Mouse (Mus musculus): ENCODE data around the gene Tlk2. TPM values are rescaled to one million over a fixed set of nuclear protein-coding genes. Genes with fewer than 3 reads are reported as not detected.

The Tlk2 gene
- polyA plus RNA-seq, 1 experiment from 2014 or later = 23.0 TPM

GRCm38 (mm10) chr11:105155915-105156314, 22.7 kb upstream of the Tlk2 start:
- Histone ChIP-seq H3K4me2 (ENCODE audit: low read length) (no peak overlapping the region), H3K4me3 (ENCODE audit: low read depth, low read length) (no peak overlapping the region), H3K9ac (ENCODE audit: low read length) (no peak overlapping the region), H3K9me3 (ENCODE audit: control insufficient read depth, low read length) (no peaks in the 10 kb centered on the region), H3K4me1 (replicated peaks; ENCODE audit: control insufficient read depth, insufficient read depth, low read length) (peaks cover 7% of the 10 kb centered on the region), H3K27me3 (replicated peaks; ENCODE audit: control insufficient read depth, insufficient read depth, low read length) (0 out of 2 replicates have a peak, but pooled peaks cover under 1% of the 10 kb centered on the region), H3K36me3 (ENCODE audit: control insufficient read depth, insufficient read depth, low read length) (no peaks in the 10 kb centered on the region), H3K27ac (ENCODE audit: low read depth) (no peak overlapping the region)
- WGBS = 72% methylated on average over 4 of the region's 4 CpGs
- DNase-seq (ENCODE audit: low spot score) (no peak), ATAC-seq (replicated peaks; ENCODE audit: low FRiP score, low TSS enrichment, low read depth) (no peak)

DNA sequence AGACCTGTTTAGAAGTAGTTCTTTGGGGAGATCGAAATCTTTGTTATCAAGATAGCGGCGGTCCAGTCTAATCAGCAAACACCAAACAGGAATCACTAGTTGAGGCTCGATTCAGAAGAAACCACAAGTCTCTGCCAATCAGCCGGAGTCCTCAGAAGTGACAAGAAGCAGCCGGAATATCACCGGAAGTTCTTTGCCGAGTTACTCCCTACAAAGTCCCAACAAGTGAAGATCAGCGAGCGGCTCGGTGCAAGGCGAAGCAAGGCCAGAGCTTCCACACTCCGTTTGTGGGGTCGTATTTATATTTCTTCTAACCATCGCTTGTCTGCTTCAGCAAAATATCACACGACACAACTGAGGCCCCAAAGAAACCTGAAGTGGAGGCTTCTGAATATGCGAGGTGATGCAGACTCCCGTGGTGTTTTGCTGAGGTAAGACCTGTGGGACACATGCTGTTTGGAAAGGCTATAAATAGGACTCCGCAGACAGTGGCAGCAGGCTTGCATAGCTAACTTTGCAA, 21.8 kb upstream of the Tlk2 start:
- Histone ChIP-seq H3K36me3 (ENCODE audit: control insufficient read depth, insufficient read depth, low read length) (no peaks in the 10 kb centered on the region), H3K9me3 (ENCODE audit: control insufficient read depth, low read length) (no peaks in the 10 kb centered on the region), H3K4me3 (ENCODE audit: low read depth, low read length) (no peak overlapping the region), H3K27me3 (replicated peaks; ENCODE audit: control insufficient read depth, insufficient read depth, low read length) (no peaks in the 10 kb centered on the region), H3K9ac (ENCODE audit: low read length) (no peak overlapping the region), H3K4me1 (replicated peaks; ENCODE audit: control insufficient read depth, insufficient read depth, low read length) (peaks cover 7% of the 10 kb centered on the region), H3K4me2 (ENCODE audit: low read length) (no peak overlapping the region), H3K27ac (ENCODE audit: low read depth) (no peak overlapping the region)
- no peak for ATAC-seq (replicated peaks; ENCODE audit: low FRiP score, low TSS enrichment, low read depth)
- WGBS = 83% methylated on average over 19 of the region's 19 CpGs
- DNase-seq (ENCODE audit: low spot score) = no peak

- Histone ChIP-seq H3K4me3 (ENCODE audit: low read depth, low read length) (no peak overlapping the region), H3K9ac (ENCODE audit: low read length) (no peak overlapping the region), H3K4me1 (replicated peaks; ENCODE audit: control insufficient read depth, insufficient read depth, low read length) (peaks cover 6% of the 10 kb centered on the region), H3K9me3 (ENCODE audit: control insufficient read depth, low read length) (peaks cover 8% of the 10 kb centered on the region; the same call in 1 of the 2 replicates), H3K27me3 (replicated peaks; ENCODE audit: control insufficient read depth, insufficient read depth, low read length) (no peaks in the 10 kb centered on the region), H3K27ac (ENCODE audit: low read depth) (no peak overlapping the region), H3K4me2 (ENCODE audit: low read length) (no peak overlapping the region), H3K36me3 (ENCODE audit: control insufficient read depth, insufficient read depth, low read length) (no peaks in the 10 kb centered on the region)
- DNase-seq (ENCODE audit: low spot score) (no peak), ATAC-seq (replicated peaks; ENCODE audit: low FRiP score, low TSS enrichment, low read depth) (no peak)
Observed at GRCm38 (mm10) chr11:105158047-105158446, 20.6 kb upstream of the Tlk2 start.

GRCm38 (mm10) chr11:105159673-105160360, 18.8 kb upstream of the Tlk2 start:
- Histone ChIP-seq H3K27me3 (replicated peaks; ENCODE audit: control insufficient read depth, insufficient read depth, low read length) (no peaks in the 10 kb centered on the region), H3K9ac (ENCODE audit: low read length) (no peak overlapping the region), H3K4me2 (ENCODE audit: low read length) (no peak overlapping the region), H3K36me3 (ENCODE audit: control insufficient read depth, insufficient read depth, low read length) (no peaks in the 10 kb centered on the region), H3K9me3 (ENCODE audit: control insufficient read depth, low read length) (peaks cover 13% of the 10 kb centered on the region), H3K4me1 (replicated peaks; ENCODE audit: control insufficient read depth, insufficient read depth, low read length) (no peaks in the 10 kb centered on the region), H3K27ac (ENCODE audit: low read depth) (no peak overlapping the region), H3K4me3 (ENCODE audit: low read depth, low read length) (no peak overlapping the region)
- no peak for ATAC-seq (replicated peaks; ENCODE audit: low FRiP score, low TSS enrichment, low read depth)
- 57% methylated on average over 6 of the region's 6 CpGs for WGBS
- no peak for DNase-seq (ENCODE audit: low spot score)

GRCm38 (mm10) chr11:105161411-105161810, 17.2 kb upstream of the Tlk2 start:
- H3K4me2 ChIP-seq (ENCODE audit: low read length) = no peak overlapping the region
- H3K9ac ChIP-seq (ENCODE audit: low read length) = no peak overlapping the region
- H3K4me1 ChIP-seq (replicated peaks; ENCODE audit: control insufficient read depth, insufficient read depth, low read length) = no peaks in the 10 kb centered on the region
- DNase-seq (ENCODE audit: low spot score) = no peak
- H3K27me3 ChIP-seq (replicated peaks; ENCODE audit: control insufficient read depth, insufficient read depth, low read length) = no peaks in the 10 kb centered on the region
- peaks cover 21% of the 10 kb centered on the region for H3K9me3 ChIP-seq (ENCODE audit: control insufficient read depth, low read length)
- H3K4me3 ChIP-seq (ENCODE audit: low read depth, low read length) = no peak overlapping the region
- WGBS = 85% methylated on average over 2 of the region's 2 CpGs
- H3K27ac ChIP-seq (ENCODE audit: low read depth) = no peak overlapping the region
- no peaks in the 10 kb centered on the region for H3K36me3 ChIP-seq (ENCODE audit: control insufficient read depth, insufficient read depth, low read length)
- ATAC-seq (replicated peaks; ENCODE audit: low FRiP score, low TSS enrichment, low read depth) = no peak

DNA sequence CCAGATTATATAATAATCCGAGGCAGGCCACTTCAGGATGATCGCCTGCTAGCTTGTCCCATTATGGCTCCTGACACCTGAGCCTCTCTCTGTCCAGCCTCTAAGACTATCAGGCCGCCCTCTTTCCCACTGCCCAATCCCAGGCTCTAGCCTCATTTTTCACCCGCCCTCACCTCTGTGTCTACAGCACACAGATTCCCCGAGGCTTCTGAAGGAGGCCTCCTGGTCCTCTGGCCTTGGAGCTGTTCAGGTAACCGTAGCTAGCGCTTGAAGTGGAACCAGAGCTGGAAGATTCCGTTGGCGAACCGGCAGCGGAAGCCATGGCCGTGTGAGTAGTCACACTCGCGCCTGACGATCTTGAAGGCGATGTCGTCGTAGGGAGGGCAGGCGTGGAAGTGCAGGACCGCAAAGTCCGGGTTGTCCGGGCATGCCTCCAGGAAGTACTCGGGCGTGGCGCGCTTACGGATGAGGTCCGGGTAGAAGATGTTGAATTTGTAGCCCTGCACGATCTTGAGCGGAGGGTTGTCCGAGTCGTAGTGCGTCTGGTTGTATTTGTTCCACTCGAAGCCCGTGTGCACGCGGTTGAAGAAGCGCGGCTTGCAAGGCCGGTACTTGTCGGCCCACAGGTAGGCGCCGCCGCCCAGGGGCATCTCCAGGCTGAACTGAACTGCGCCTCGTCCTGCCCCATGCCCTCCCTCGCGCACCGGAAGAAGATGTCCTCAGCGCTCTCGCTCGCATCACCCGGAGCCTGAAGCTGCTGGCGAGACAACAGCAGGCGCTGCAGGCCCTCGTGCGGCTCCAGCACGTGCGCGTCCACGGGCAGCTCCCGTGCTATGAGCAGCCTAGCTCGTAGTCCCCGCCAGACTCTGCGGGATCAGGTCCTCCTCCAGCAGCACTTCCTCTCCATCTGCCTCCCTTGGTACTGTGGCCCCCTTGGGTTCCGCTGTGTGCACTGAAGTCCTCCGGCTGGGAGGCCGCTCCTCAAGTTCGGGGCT, 13.8 kb upstream of the Tlk2 start:
- no peak overlapping the region for H3K4me2 ChIP-seq (ENCODE audit: low read length)
- no peak for DNase-seq (ENCODE audit: low spot score)
- no peaks in the 10 kb centered on the region for H3K4me1 ChIP-seq (replicated peaks; ENCODE audit: control insufficient read depth, insufficient read depth, low read length)
- H3K4me3 ChIP-seq (ENCODE audit: low read depth, low read length) = no peak overlapping the region
- no peaks in the 10 kb centered on the region for H3K36me3 ChIP-seq (ENCODE audit: control insufficient read depth, insufficient read depth, low read length)
- peaks cover 21% of the 10 kb centered on the region for H3K9me3 ChIP-seq (ENCODE audit: control insufficient read depth, low read length)
- no peak overlapping the region for H3K27ac ChIP-seq (ENCODE audit: low read depth)
- ATAC-seq (replicated peaks; ENCODE audit: low FRiP score, low TSS enrichment, low read depth) = no peak
- WGBS = 76% methylated on average over 69 of the region's 69 CpGs
- H3K27me3 ChIP-seq (replicated peaks; ENCODE audit: control insufficient read depth, insufficient read depth, low read length) = no peaks in the 10 kb centered on the region
- no peak overlapping the region for H3K9ac ChIP-seq (ENCODE audit: low read length)

DNA sequence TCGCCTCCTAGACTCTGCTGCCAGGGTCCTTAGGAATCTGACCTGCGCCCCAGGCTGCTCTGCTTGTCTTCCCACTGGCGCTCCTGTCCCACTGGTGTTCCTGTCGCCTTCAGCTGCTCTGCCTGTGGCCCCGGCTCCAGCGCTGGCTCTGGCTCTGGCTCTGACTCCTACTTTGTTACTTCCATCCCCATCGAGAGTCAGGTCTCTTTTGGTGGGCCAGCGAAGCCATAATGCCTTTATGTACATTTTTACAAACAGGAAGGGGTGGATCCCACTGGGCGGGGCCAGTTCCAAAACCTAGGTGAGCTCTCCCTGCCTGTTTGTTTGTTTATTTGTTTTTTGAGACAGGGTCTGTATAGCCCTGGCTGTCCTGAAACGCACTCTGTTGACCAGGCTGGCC, 11.8 kb upstream of the Tlk2 start:
- Histone ChIP-seq H3K27me3 (replicated peaks; ENCODE audit: control insufficient read depth, insufficient read depth, low read length) (no peaks in the 10 kb centered on the region), H3K4me3 (ENCODE audit: low read depth, low read length) (no peak overlapping the region), H3K4me2 (ENCODE audit: low read length) (no peak overlapping the region), H3K36me3 (ENCODE audit: control insufficient read depth, insufficient read depth, low read length) (no peaks in the 10 kb centered on the region), H3K9me3 (ENCODE audit: control insufficient read depth, low read length) (peaks cover 21% of the 10 kb centered on the region), H3K4me1 (replicated peaks; ENCODE audit: control insufficient read depth, insufficient read depth, low read length) (no peaks in the 10 kb centered on the region), H3K9ac (ENCODE audit: low read length) (no peak overlapping the region), H3K27ac (ENCODE audit: low read depth) (no peak overlapping the region)
- DNase-seq (ENCODE audit: low spot score) (no peak), ATAC-seq (replicated peaks; ENCODE audit: low FRiP score, low TSS enrichment, low read depth) (no peak)
- WGBS = 90% methylated on average over 10 of the region's 10 CpGs

GRCm38 (mm10) chr11:105179523-105179922, 916 bp downstream of the Tlk2 start:
- no peak for DNase-seq (ENCODE audit: low spot score)
- H3K27ac ChIP-seq (ENCODE audit: low read depth) = peak overlapping the region; percentile 97; the same call in 1 of the 2 replicates
- no peaks in the 10 kb centered on the region for H3K27me3 ChIP-seq (replicated peaks; ENCODE audit: control insufficient read depth, insufficient read depth, low read length)
- H3K9me3 ChIP-seq (ENCODE audit: control insufficient read depth, low read length) = no peaks in the 10 kb centered on the region
- H3K36me3 ChIP-seq (ENCODE audit: control insufficient read depth, insufficient read depth, low read length) = peaks cover 5% of the 10 kb centered on the region
- peak overlapping the region; percentile 86 for H3K4me2 ChIP-seq (ENCODE audit: low read length)
- 84% methylated on average over 4 of the region's 4 CpGs for WGBS
- H3K9ac ChIP-seq (ENCODE audit: low read length) = no peak overlapping the region; the same call in 1 of the 2 replicates
- peaks cover 18% of the 10 kb centered on the region for H3K4me1 ChIP-seq (replicated peaks; ENCODE audit: control insufficient read depth, insufficient read depth, low read length)
- no peak for ATAC-seq (replicated peaks; ENCODE audit: low FRiP score, low TSS enrichment, low read depth)
- H3K4me3 ChIP-seq (ENCODE audit: low read depth, low read length) = peak overlapping the region; percentile 90
